9 mouse cellular contexts compared by ENCODE assay signal in the genomic region with DNA sequence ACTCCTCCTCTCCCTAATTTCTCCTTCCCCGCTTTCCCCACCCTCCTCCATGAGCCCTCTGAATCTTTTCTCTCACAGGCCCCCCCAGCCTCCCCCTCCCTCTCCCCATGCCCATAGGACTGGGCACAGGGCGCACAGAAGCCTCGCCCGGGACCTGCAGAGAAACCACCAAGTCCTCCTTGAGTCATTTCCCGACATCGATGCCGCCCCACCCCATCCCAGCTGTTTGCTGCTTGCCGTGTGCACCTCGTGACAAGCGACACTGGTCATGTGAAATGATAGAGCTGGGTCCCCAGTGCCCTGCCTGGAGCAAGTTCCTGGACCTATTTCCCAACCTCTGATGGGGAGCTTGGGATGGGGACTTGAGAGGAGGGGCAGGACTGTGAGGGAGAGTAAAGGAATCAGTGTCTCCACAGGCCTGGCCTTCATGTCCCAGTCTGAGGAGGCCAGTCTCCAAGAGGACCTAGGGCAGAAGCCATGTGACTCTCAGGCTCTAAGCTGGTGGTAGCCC. TPM values are rescaled to one million over a fixed set of nuclear protein-coding genes. Genes with fewer than 3 reads are reported as not detected.
DNase-seq lines count a peak whose midpoint lies in the region; ATAC-seq and TF ChIP-seq lines count a peak whose summit lies in the region.
"Had no signal": no experiment of that assay in that cellular context is flagged by ENCODE, and none has a peak within 500 bp of the region (broad histone marks: within the 10 kb centered on the region; RNA-seq: fewer than 3 reads in every experiment).

No protein-coding gene starts in this region.

- no peak for TF ChIP-seq CTCF in brain, embryonic 14.5 days (IDR thresholded peaks at IDR 0.05; ENCODE audit: borderline replicate concordance, extremely low read depth, insufficient read depth, insufficient read length)

- no peaks in the 10 kb centered on the region for H3K27me3 ChIP-seq in intestine, embryonic 15.5 days (replicated peaks)
- H3K27me3 ChIP-seq in stomach, embryonic 14.5 days (ENCODE audit: control insufficient read depth, insufficient read depth, low read length) = no peaks in the 10 kb centered on the region

- peak overlapping the region; percentile 73 for H3K27ac ChIP-seq in intestine, embryonic 15.5 days
- H3K27ac ChIP-seq in stomach, embryonic 14.5 days (ENCODE audit: low read length) = peak overlapping the region; percentile 71

- no peak for TF ChIP-seq POLR2A in brain, embryonic 14.5 days (IDR thresholded peaks at IDR 0.05; ENCODE audit: borderline replicate concordance, extremely low read depth, insufficient read depth, insufficient read length, poor library complexity, severe bottlenecking)

- peak; percentile 49 for ATAC-seq in intestine, embryonic 15.5 days
- ATAC-seq in megakaryocyte progenitor cell, adult 5-6 weeks (replicated peaks; ENCODE audit: poor library complexity) = peak; percentile 75
- ATAC-seq in stomach, embryonic 14.5 days (ENCODE audit: insufficient number of reproducible peaks, insufficient read depth, low FRiP score, low read depth) = peak; percentile 20; the same call in 1 of the 2 replicates

- H3K9ac ChIP-seq in intestine, embryonic 15.5 days = no peak overlapping the region
- no peak overlapping the region for H3K9ac ChIP-seq in stomach, embryonic 14.5 days (replicated peaks; ENCODE audit: low read depth, low read length)

- no peaks in the 10 kb centered on the region for H3K36me3 ChIP-seq in intestine, embryonic 15.5 days
- no peaks in the 10 kb centered on the region for H3K36me3 ChIP-seq in stomach, embryonic 14.5 days (ENCODE audit: control insufficient read depth, insufficient read depth, low read length)
- H3K36me3 ChIP-seq: G1E had no signal

- H3K9me3 ChIP-seq in intestine, embryonic 15.5 days = no peaks in the 10 kb centered on the region
- H3K9me3 ChIP-seq in stomach, embryonic 14.5 days (ENCODE audit: control insufficient read depth, low read depth, low read length) = no peaks in the 10 kb centered on the region
- H3K9me3 ChIP-seq: G1E had no signal

- 51% methylated on average over 10 of the region's 10 CpGs for WGBS in intestine, embryonic 15.5 days
- 49% methylated on average over 10 of the region's 10 CpGs for WGBS in stomach, embryonic 14.5 days

- DNase-seq in kidney, adult 11 months = peak; percentile 28
- no peak for DNase-seq in kidney, postnatal 14 days
- peak; percentile 58 for DNase-seq in brain, embryonic 14.5 days (ENCODE audit: low read depth)
- DNase-seq in heart, adult 18-20 months = peak; percentile 85 to 93
- DNase-seq in ovary, adult 18-20 months (ENCODE audit: low spot score) = no peak

- peaks cover 26% of the 10 kb centered on the region for H3K4me1 ChIP-seq in intestine, embryonic 15.5 days (replicated peaks)
- H3K4me1 ChIP-seq in stomach, embryonic 14.5 days (ENCODE audit: control insufficient read depth, insufficient read depth, low read length) = peaks cover 25% of the 10 kb centered on the region

- no peak overlapping the region for H3K4me3 ChIP-seq in intestine, embryonic 15.5 days (replicated peaks)
- no peak overlapping the region for H3K4me3 ChIP-seq in stomach, embryonic 14.5 days (ENCODE audit: low read depth, low read length)

- H3K4me2 ChIP-seq in intestine, embryonic 15.5 days (replicated peaks) = no peak overlapping the region
- H3K4me2 ChIP-seq in stomach, embryonic 14.5 days (replicated peaks; ENCODE audit: low read depth, low read length) = no peak overlapping the region

RNA-seq across cellular contexts. Expression of gene Rasa3, which starts 53.4 kb away (rescaled TPM):
- polyA plus RNA-seq in brain, embryonic 14.5 days (2012; rRNA removed) = 25.2 and 33.3 TPM in 2 replicates
- total RNA-seq in heart, adult 18-20 months (2021) = 10 to 100 TPM; 11.2 to 14.0 TPM
- 19.1 and 22.2 TPM in 2 replicates for polyA plus RNA-seq in intestine, embryonic 15.5 days (2015; fragmentation: Nextera tagmentation; extraction: Ambion mirVana)
- 24.1 and 36.8 TPM in 2 replicates for total RNA-seq in megakaryocyte progenitor cell, adult 5-6 weeks (2015)
- 49.3 and 51.3 TPM in 2 replicates for total RNA-seq in megakaryocyte progenitor cell, adult 5-6 weeks (2017)
- polyA plus RNA-seq in stomach, embryonic 14.5 days (2014; fragmentation: Nextera tagmentation; extraction: Ambion mirVana) = 23.0 and 27.7 TPM in 2 replicates

Comparison
In these comparisons a context has a peak if more than half of its experiments do, and no peak if none do; other contexts are left out.
1. DNase-seq: peak in kidney, adult 11 months (single experiment), brain, embryonic 14.5 days (single experiment) and heart, adult 18-20 months (2 of 2); none in kidney, postnatal 14 days (single experiment) and ovary, adult 18-20 months (single experiment).
2. ATAC-seq: peak in every context shown above with its lines; median percentile 75 in megakaryocyte progenitor cell, adult 5-6 weeks; 49 in intestine, embryonic 15.5 days; 20 in stomach, embryonic 14.5 days.